10 mouse cellular contexts compared by ENCODE assay signal in the genomic region with DNA sequence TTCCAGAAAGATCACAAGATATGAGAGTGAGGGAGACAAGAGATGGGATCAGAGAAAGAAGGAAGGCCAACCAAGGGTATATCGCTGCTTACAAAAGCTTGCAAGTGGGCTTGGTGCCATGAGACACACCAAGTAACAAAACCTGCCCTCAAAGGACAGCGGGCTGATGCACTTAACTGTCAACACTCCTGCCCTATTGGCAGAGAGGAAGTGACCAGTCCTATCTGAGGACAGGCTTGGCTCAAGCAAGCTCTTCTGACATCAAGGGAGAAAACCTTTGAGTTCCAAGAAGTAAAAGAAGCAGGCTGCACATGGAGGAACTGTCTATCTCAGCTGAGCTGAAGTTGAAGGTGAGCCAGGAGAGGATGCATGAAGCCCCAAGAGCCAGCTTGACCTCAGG.
"Had no signal": no experiment of that assay in that cellular context is flagged by ENCODE, and none has a peak within 500 bp of the region (broad histone marks: within the 10 kb centered on the region; RNA-seq: fewer than 3 reads in every experiment).

No protein-coding gene starts in this region.

- H3K27ac ChIP-seq: limb, embryonic 15.5 days; liver, embryonic 14.5 days; midbrain, embryonic 12.5 days; neural tube, embryonic 13.5 days; stomach, postnatal 0 days had no signal

- H3K4me3 ChIP-seq: limb, embryonic 15.5 days; midbrain, embryonic 12.5 days; neural tube, embryonic 13.5 days had no signal

- DNase-seq: layer of hippocampus, adult 9-11 months; layer of hippocampus, postnatal 36 days; lung, adult 18-20 months; retina, postnatal 1 day; right cerebral cortex, postnatal 14 days had no signal
